Mouse (Mus musculus): ENCODE results near the gene Plin5.
A peak's percentile ranks its signal among the peaks of the same experiment; 100 is the strongest.

DNA sequence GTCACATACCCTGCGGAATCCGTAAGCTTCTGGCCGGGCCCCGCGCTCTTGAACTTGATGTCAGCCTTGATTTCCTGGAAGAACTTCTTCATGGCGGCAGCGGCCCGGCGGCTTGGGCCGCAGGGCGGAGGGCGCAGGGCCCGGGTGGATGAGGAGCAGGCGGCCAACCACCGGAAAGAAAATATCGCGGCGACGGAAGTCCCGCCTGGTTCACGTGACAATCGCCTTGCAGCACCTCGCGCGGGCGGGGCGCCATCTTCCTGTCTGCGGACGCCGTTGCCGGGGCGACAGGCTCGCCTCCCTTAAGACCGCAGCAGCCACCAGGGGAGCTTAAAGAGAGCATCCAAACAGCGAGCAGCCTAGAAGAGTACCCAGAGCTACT lies 42.6 kb downstream of the Plin5 start, which contains the start of gene Ubxn6:
- TF ChIP-seq CTCF (IDR thresholded peaks at IDR 0.05; ENCODE audit: insufficient read depth, low read length), result no peak
- TF ChIP-seq POLR2A (IDR thresholded peaks at IDR 0.05; ENCODE audit: borderline replicate concordance, extremely low read depth, low read depth, low read length), result peak; percentile 17; the same call in 1 of the 2 replicates

Measured in lung, adult 2 months (tissue).